Mouse (Mus musculus) E14TG2a.4 (cell line): ENCODE measurements at regions not wholly inside any gene's neighbourhood (a gene's known extent, or its start where the extent isn't known, plus 50 kb on each side); places are given as distances from the start of the nearest gene placed in this dataset.
"Not testable (repeated sequence)": the region's sequence is repeated elsewhere in the genome, so short reads cannot be mapped to it uniquely, and the experiment has no call there.

Experiments used
- CTCF ChIP-seq: conservative IDR thresholded peaks from 2 replicates; pipeline ENCODE4 v1.5.1; 2014; ENCODE audit warnings: low read length
- NANOG ChIP-seq: IDR thresholded peaks from 2 replicates; pipeline ENCODE4 v1.6.1; 2014; ENCODE audit warnings: borderline replicate concordance, low read length, mixed read lengths
- POU5F1 ChIP-seq: IDR thresholded peaks from 2 replicates; pipeline ENCODE4 v1.6.1; 2014; ENCODE audit warnings: low read length, borderline replicate concordance

GRCm38 (mm10) chr2:114353876-114354275 lies 152.6 kb upstream of the Zfp770 start:
- TF ChIP-seq CTCF, POU5F1, NANOG: not testable (repeated sequence)
